Mouse (Mus musculus) urinary bladder, postnatal 14 days (tissue): ENCODE data around the gene Syngap1.

Source experiments
- DNase-seq: peaks from one replicate; pipeline ENCODE4 v3.0.0; 2021; ENCODE audit warnings: low spot score

The Syngap1 gene

GRCm38 (mm10) chr17:26936921-26937695 lies 3.9 kb upstream of the Syngap1 start:
- DNase-seq: no peak

DNA sequence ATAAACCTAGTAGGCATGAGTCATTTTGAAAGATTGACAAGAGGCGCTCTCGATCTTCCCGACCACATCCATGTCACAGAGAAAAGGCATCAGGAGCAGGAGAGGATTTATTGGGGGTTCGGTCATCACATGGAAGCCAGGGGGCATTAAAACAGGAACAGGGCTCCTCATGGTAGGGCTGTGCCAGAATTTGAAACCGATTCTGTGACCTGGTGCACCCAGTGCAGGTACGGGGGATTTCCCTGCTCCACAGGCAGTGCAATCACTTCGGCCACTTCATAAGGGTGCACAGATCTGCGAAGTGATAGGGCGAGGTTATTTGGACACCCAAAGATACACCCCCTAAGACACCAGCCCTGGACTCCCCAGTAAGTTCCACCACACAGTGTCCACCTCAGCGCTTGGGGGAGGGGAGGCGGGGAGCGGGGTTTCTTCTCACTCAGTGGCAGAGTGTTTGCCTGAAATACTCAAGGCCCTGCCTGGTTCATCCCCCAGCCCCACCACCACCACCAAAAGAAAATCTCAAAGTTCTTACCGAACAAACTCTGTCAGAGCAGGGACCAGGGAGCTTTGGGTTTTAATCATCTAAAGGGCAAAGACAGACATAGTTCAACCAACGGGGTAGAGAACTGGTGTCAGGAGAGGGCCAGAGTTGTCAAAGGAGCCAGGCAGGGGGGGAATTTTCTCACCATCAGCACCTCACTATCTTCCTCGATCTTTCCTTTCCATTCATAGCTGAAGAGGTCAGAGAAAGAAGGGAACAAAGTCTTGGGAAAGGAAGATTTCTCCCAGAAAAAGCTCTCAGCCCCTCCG lies 3.0 kb upstream of the Syngap1 start:
- no peak for DNase-seq

GRCm38 (mm10) chr17:26938731-26939130 lies 2.3 kb upstream of the Syngap1 start:
- no peak for DNase-seq

DNA sequence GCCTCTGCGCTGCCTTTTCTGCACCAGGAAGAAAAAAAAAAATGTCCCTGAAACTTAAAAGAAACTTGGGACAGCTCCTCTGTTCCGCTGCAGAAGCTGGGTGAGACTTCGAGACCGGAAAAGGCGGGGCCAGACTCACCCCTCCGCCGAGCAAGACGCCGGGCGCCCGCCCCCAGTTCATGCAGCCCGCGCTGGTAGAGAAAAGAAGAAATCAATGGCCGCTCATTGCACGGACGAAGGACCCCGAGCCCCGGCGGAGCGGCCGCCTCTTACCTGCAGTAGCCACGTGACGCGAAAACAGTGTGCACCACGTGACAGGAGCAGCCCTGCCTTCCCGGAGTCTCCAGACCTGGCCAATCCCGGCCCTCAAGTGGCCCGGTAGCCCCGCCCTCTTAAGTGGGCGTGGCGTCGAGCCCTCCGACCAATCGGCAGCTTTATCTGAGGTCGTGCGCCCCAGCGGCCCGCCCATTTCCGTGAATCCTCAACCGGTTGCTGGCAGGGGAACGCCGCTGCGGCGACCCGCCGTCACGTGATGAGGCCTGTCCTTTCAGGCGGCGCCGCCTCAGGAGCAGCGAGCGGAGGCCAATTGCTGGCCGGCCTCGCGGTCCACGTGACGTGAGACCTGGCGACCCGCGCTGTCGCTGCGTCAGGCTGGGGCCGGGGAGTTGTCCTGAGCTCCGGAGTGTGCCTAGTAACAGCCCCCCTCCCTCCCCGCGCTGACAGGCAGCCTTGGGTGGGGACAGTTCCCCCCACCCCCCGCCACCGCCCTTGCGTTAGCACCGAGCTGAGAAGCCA lies 1.7 kb upstream of the Syngap1 start, which contains the start of gene Cuta:
Cuta (minus strand) TSS at position 392 of the 795 bp plus-strand sequence.
- DNase-seq: peak; percentile 99

- DNase-seq: no peak
Measured at GRCm38 (mm10) chr17:26939973-26940300, 1.1 kb upstream of the Syngap1 start.

- no peak for DNase-seq
Measured at GRCm38 (mm10) chr17:26941841-26942570, 953 bp downstream of the Syngap1 start.

DNA sequence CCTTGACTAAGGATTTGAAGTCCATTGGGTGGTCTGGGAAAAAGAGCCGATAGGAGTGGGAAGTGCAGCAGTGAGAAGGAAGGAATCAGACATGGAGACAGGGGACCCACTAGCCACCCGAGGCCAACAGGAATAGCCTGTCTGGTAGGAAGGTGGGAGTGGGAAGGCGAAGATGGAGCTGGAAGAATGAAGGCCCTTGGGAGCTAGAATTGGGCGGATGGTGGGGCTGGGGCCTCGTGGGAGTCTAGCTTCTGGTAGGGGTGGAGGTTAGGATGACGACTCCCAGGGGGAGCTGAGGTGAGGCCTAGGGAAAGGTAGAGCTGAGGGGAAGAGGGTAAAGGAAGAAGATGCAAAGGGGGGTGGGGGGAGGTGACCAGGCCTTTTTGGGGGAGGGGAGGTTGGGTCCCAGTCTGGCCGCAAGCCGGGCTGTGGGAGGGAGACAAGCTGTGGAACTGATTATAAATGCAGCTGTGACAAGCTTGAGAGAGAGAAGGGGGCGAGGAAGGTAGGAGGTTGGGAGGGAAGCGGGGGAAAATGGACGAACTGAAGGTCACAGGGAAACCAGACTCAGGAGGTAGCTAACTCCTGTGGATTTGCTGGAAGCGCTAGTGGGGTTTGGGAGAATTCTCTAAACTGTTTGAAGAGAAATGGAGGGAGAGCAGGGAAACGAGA lies 4.9 kb downstream of the Syngap1 start:
- no peak for DNase-seq

DNA sequence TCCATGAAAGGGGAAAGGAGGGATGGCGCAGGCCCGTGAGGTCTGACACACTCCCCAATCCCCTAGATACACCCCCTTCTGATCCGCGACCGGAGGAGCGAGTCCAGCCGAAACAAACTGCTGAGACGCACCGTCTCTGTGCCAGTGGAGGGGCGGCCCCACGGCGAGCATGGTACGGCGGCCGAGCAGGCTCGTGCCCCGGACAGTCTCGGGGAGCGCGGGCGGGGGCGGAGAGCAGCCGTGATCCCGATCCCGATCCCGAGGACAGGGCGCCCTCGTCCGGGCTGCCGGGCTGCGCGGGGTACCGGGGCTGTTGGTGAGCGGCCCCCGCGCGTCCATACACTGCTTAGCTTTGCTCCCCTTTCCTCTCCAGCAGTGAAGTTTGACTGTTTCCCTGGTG lies 5.5 kb downstream of the Syngap1 start:
- DNase-seq: peak; percentile 81

DNA sequence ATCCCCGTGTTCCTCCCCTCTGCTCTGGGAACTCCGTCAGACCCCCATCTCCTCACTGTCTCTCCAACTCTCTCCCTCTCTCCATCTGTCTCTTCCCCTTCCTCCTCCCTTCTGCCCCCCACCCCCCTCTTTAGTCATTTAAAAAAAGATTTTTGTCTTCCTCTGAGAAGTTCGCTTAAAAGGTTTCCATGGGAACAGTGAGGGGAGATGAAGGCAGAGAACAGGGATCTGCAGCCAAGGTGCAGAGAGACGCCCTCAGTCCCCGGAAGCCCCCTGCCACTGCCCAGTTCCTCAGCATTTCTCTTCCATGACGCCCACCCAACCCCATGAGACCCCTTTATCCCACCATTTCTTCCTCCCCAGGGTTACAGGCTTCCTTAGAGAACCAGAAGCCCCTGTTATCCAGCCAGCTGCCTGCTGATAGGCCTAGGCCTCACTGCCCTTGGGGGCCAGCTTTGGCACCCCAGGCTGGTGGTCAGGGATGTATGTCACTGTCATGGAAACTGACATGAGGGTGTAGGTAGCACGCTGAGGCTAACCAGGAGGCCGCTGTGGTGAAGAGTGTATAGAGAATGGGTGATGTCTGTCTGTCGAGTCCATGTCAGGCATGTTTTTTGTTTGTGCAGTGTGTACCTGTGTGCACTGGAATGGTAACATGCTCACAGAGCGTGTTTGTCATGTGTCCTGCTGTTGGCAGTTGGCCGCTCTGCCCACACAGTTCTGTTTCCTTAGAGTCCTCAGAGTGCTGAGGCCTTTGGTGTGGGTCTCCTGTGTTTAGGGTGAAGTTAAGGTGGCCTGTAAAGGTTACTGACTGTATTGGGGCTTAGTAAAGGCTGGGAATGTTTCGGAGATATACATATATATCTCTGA lies 6.4 kb downstream of the Syngap1 start:
- DNase-seq: no peak

DNA sequence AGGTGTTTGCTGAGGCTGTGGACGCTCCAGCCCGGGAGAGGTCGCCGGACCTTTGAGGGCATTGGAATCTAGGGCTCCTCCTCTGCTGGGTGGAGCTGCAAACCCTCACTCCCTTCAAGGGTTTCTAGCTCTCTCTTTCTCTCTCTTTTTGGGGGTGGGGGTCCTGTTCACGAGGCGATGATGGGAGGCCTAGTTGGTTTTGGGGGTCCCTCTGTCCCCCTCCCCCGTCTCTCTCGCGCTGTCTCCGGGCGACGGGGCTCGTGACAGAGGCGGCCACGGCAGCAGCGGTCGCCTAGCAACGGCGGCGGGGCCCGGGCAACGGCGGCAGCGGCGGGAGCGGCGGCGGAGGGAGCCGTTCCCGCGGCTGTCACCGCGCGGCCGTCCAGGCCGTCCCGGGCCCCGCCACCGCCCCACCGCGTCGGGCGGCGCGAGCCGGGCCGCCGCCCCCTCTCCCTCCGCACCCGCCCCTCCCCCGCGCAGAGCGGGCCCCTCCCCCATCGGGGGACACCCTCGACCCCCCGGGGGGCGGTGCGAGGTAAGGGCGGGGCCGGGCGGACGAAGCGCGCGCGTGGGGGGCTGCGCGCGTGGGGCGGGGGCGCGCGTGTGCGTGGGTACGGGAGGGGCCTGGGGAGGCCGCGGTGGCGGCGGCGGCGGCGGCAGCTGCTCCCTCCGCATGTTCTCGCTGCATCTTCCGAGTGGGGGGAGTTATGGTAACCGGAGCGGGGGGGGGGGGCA lies 7.4 kb downstream of the Syngap1 start:
- peak; percentile 45 for DNase-seq

DNA sequence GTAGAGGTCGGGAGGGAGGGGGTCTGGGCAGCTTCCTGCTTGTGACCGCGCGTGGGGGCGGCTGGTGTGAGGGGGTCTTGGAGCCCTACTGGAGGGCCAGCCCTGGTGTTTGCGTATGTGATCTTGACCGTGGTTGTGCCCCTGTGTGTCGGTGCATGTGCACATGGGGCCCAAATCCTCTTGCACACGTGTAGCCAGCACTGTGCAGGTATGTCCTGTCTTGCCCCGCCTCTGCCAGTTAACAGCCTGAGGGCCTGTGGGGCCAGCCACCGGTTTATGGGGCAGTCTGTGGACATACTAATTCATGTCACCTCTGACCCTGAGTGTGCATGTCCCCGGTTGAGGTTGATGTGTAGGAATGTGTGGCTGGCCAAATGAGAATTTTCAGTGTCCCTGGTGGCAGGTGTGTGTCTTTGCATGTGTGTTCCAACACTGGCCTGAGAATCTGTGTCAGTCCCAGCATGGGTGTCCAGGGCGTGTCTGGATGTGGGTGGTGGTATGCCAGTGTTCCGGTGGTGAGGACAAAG lies 8.1 kb downstream of the Syngap1 start:
- DNase-seq: no peak

DNA sequence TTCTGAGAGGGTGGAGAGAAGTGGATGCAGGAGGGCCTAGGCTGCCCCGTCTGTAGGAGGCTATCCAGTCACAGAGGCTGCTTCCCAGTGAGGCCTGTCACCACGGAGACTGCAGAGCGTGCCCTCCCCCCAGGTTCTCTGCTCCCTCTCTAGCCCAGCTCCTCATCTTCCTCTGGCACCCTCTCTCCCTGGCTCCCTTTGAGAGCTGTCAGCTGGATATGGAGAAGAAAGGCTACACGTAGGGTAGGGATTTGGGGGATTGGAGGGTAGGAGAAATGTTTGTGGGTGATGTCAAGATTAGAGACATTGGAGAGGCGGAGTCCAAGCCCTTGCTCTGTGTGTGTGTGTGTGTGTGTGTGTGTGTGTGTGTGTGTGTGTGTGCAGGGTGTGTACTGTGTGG lies 8.8 kb downstream of the Syngap1 start:
- no peak for DNase-seq

- DNase-seq: no peak
Measured at GRCm38 (mm10) chr17:26950560-26951288, 9.7 kb downstream of the Syngap1 start.

- DNase-seq: peak; percentile 72
Measured at GRCm38 (mm10) chr17:26951406-26951805, 10.4 kb downstream of the Syngap1 start.

GRCm38 (mm10) chr17:26951952-26952877 lies 11.2 kb downstream of the Syngap1 start:
- DNase-seq: no peak

DNA sequence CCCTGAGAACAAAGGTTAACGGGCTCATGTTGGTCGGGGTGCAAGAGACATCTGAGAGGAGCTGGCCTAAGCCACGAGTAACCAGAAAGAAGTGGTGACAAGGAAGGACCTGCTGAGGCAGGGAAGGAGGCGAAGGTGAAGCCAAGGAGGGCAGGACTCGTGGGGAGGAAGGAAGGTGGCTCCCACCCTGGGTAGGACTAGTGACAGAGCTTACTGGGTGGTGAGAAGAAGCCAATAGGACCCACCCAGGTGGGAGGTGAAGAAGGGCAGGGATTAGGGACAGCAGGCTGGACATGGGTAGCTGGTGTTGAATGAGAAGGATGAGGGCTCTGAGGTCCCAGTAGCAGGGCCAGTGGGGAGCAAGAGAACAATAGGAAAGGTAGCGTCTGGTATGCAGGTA lies 12.1 kb downstream of the Syngap1 start:
- DNase-seq: no peak

GRCm38 (mm10) chr17:26953726-26954125 lies 12.7 kb downstream of the Syngap1 start:
- no peak for DNase-seq

DNA sequence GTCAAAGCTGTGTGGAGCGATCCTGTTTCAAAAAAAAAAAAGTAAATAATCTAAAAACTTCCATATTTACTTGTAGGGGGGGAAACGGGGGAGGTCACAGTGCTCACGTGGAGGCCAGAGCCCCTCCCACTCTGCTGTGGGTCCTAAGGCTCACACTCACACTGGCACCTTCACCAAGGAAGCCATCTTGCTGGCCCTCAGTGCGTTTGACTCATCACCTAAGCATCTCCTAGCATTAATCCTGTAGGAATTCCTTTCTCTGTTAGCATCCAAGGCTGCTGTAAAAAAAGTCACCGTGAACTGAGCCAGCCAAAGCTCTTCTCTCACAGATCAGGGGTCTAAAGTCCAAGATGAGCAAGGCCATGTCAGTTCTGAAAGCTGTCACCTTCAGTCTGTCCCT lies 15.3 kb downstream of the Syngap1 start:
- no peak for DNase-seq
